Mouse (Mus musculus) liver, embryonic 14.5 days (tissue): ENCODE results near the gene Mier3. TPM values are rescaled to one million over a fixed set of nuclear protein-coding genes. Genes with fewer than 3 reads are reported as not detected.

ENCODE experiments used
- ATAC-seq: fragments of 200-750 bp; cut with Nextera tagmentation; 2 replicates; pipeline ENCODE4 v1.8.0; 2017; ENCODE audit warnings: moderate number of reproducible peaks, mild to moderate bottlenecking, moderate library complexity; ENCODE audit not compliant: insufficient read depth
- DNase-seq, 3 experiments: peaks; one replicate each; pipeline ENCODE4 v3.0.0-alpha.2; 2012 to 2013; ENCODE audit warnings: low read depth in 3 of 3, low spot score in 3 of 3
- H3K27ac ChIP-seq: fragments of 300-500 bp; sonication (generic); 2 replicates; pipeline ENCODE4 v1.5.1; 2014; ENCODE audit warnings: moderate library complexity, mild to moderate bottlenecking, control low read depth, inconsistent platforms
- H3K27me3 ChIP-seq: fragments of 300-500 bp; sonication (generic); 2 replicates; pipeline ENCODE4 v1.6.1; 2014; ENCODE audit warnings: mild to moderate bottlenecking, low read length, moderate library complexity; ENCODE audit not compliant: control insufficient read depth, insufficient read depth
- H3K36me3 ChIP-seq: fragments of 300-500 bp; sonication (generic); replicated peaks from 2 replicates; pipeline ENCODE4 v1.6.1; 2014; ENCODE audit warnings: low read depth; ENCODE audit not compliant: control insufficient read depth, insufficient read depth
- H3K4me1 ChIP-seq, 2 experiments: fragments of 200-500 bp in 1 of 2; fragments of 300-500 bp in 1 of 2; sonication (generic) in 1 of 2; replicated peaks; 2 replicates each; pipeline ENCODE4 v1.6.1; 2012 to 2014; ENCODE audit warnings: antibody characterized with exemption in 1 of 2, inconsistent platforms in 1 of 2, low read length in 1 of 2; ENCODE audit not compliant: control insufficient read depth in 2 of 2, insufficient read depth in 2 of 2
- H3K4me2 ChIP-seq: fragments of 300-500 bp; sonication (generic); 2 replicates; pipeline ENCODE4 v1.6.1; 2014; ENCODE audit warnings: low read depth, mild to moderate bottlenecking, control low read depth, moderate library complexity
- H3K4me3 ChIP-seq, 2 experiments: fragments of 200-500 bp in 1 of 2; fragments of 300-500 bp in 1 of 2; sonication (generic) in 1 of 2; 2 replicates each; pipeline ENCODE4 v1.5.1; 2012 to 2014; ENCODE audit warnings: low read depth in 2 of 2, low read length in 2 of 2, mild to moderate bottlenecking in 2 of 2, control low read depth in 1 of 2, inconsistent platforms in 1 of 2, moderate library complexity in 1 of 2; ENCODE audit not compliant: insufficient read depth in 1 of 2
- H3K9ac ChIP-seq: fragments of 300-500 bp; sonication (generic); replicated peaks from 2 replicates; pipeline ENCODE4 v1.6.1; 2014; ENCODE audit warnings: mild to moderate bottlenecking, control low read depth, moderate library complexity
- H3K9me3 ChIP-seq: fragments of 300-500 bp; sonication (generic); 2 replicates; pipeline ENCODE4 v1.6.1; 2016; ENCODE audit warnings: low read length, mixed read lengths; ENCODE audit not compliant: control insufficient read depth
- CTCF ChIP-seq: IDR thresholded peaks from 2 replicates; pipeline ENCODE4 v1.5.1; 2016; ENCODE audit warnings: antibody characterized with exemption, low read depth, control low read depth
- EP300 ChIP-seq: IDR thresholded peaks from 2 replicates; pipeline ENCODE4 v1.6.1; 2016; ENCODE audit warnings: antibody characterized with exemption, low read depth
- WGBS: fragments of 180-500 bp; shearing (Covaris S2); extraction: QIAGEN DNeasy Blood & Tissue Kit; methylation state at CpG from one replicate; pipeline ENCODE4 v1.1.7; 2014; ENCODE audit not compliant: insufficient replicate concordance; 5-methylcytosine and 5-hydroxymethylcytosine counted together
- polyA plus RNA-seq, 2 experiments: library from polyadenylated mRNA; depleted of rRNA in 1 of 2; stranded (reverse) in 1 of 2; unstranded in 1 of 2; fragments of >200 nt; fragmentation: Nextera tagmentation in 1 of 2; extraction: Ambion mirVana in 1 of 2; gene quantifications; 2 replicates each; pipeline versions ENCODE4 v1.2.1 to v1.2.3; 2012 to 2014

The Mier3 gene
- polyA plus RNA-seq, 2 experiments: 7.8 to 16.5 TPM

- WGBS: 21% methylated on average over 5 of the region's 5 CpGs
- peak overlapping the region; percentile 14 for H3K27ac ChIP-seq
- no peak overlapping the region for H3K9ac ChIP-seq
- H3K4me1 ChIP-seq: peaks cover 25% of the 10 kb centered on the region in 2 experiments
- H3K9me3 ChIP-seq: no peaks in the 10 kb centered on the region
- TF ChIP-seq EP300 (peak; percentile 78), CTCF (no peak)
- no peaks in the 10 kb centered on the region for H3K27me3 ChIP-seq
- H3K4me2 ChIP-seq: peak overlapping the region; percentile 39
- ATAC-seq (peak; percentile 70), DNase-seq (peak; percentile 47 to 58 (median 52))
- no peak overlapping the region for H3K4me3 ChIP-seq
- peaks cover 43% of the 10 kb centered on the region for H3K36me3 ChIP-seq
Observed at GRCm38 (mm10) chr13:111746831-111747230, 66.1 kb downstream of the Mier3 start.

GRCm38 (mm10) chr13:111748301-111749062 is 67.7 kb downstream of the Mier3 start:
- no peaks in the 10 kb centered on the region for H3K9me3 ChIP-seq
- H3K27ac ChIP-seq: no peak overlapping the region
- H3K27me3 ChIP-seq: no peaks in the 10 kb centered on the region
- H3K4me2 ChIP-seq: no peak overlapping the region
- ATAC-seq: no peak
- H3K9ac ChIP-seq: no peak overlapping the region
- no peak for DNase-seq
- peaks cover 58% of the 10 kb centered on the region for H3K36me3 ChIP-seq
- TF ChIP-seq CTCF: no peak
- no peak for TF ChIP-seq EP300
- H3K4me1 ChIP-seq: peaks cover 25% of the 10 kb centered on the region in 2 experiments
- 89% methylated on average over 28 of the region's 28 CpGs for WGBS
- H3K4me3 ChIP-seq: no peak overlapping the region

- TF ChIP-seq EP300 (no peak), CTCF (no peak)
- no peak for DNase-seq
- Histone ChIP-seq H3K4me1 (no peaks in the 10 kb centered on the region), H3K9ac (no peak overlapping the region), H3K9me3 (no peaks in the 10 kb centered on the region), H3K27ac (no peak overlapping the region), H3K36me3 (peaks cover 98% of the 10 kb centered on the region), H3K4me2 (no peak overlapping the region), H3K27me3 (no peaks in the 10 kb centered on the region), H3K4me3 (no peak overlapping the region)
- ATAC-seq: no peak
- WGBS: 90% methylated on average over 6 of the region's 6 CpGs
Observed at GRCm38 (mm10) chr13:111753321-111753720, 72.5 kb downstream of the Mier3 start.

GRCm38 (mm10) chr13:111755377-111755776 is 74.6 kb downstream of the Mier3 start:
- Histone ChIP-seq H3K4me1 (no peaks in the 10 kb centered on the region), H3K9ac (no peak overlapping the region), H3K4me3 (no peak overlapping the region), H3K9me3 (no peaks in the 10 kb centered on the region), H3K27me3 (no peaks in the 10 kb centered on the region), H3K4me2 (no peak overlapping the region), H3K36me3 (peaks cover 95% of the 10 kb centered on the region), H3K27ac (no peak overlapping the region)
- DNase-seq (no peak), ATAC-seq (no peak)
- TF ChIP-seq EP300: no peak
- TF ChIP-seq CTCF: no peak
- 94% methylated on average over 18 of the region's 18 CpGs for WGBS

- peaks cover 95% of the 10 kb centered on the region for H3K36me3 ChIP-seq
- TF ChIP-seq EP300 (no peak), CTCF (no peak)
- H3K4me3 ChIP-seq: no peak overlapping the region
- no peaks in the 10 kb centered on the region for H3K27me3 ChIP-seq
- H3K9me3 ChIP-seq: no peaks in the 10 kb centered on the region
- WGBS: 94% methylated on average over 15 of the region's 15 CpGs
- no peak overlapping the region for H3K9ac ChIP-seq
- no peak overlapping the region for H3K4me2 ChIP-seq
- ATAC-seq: no peak
- H3K27ac ChIP-seq: no peak overlapping the region
- H3K4me1 ChIP-seq: no peaks in the 10 kb centered on the region
- DNase-seq: no peak
Observed at GRCm38 (mm10) chr13:111755937-111756336, 75.2 kb downstream of the Mier3 start.
